Mouse (Mus musculus) limb, embryonic 12.5 days (tissue): ENCODE measurements at regions not wholly inside any gene's neighbourhood (a gene's known extent, or its start where the extent isn't known, plus 50 kb on each side); places are given as distances from the start of the nearest gene placed in this dataset.

Source experiments
- ATAC-seq: fragments of 200-750 bp; cut with Nextera tagmentation; 2 replicates; pipeline ENCODE4 v1.8.0; 2017; ENCODE audit warnings: low read depth, moderate TSS enrichment; ENCODE audit not compliant: insufficient number of reproducible peaks, insufficient read depth, low FRiP score, low TSS enrichment
- H3K27ac ChIP-seq: fragments of 300-500 bp; sonication (generic); 2 replicates; pipeline ENCODE4 v1.5.1; 2016; ENCODE audit warnings: mild to moderate bottlenecking, moderate library complexity
- H3K27me3 ChIP-seq: fragments of 300-500 bp; sonication (generic); 2 replicates; pipeline ENCODE4 v1.6.1; 2016; ENCODE audit warnings: mild to moderate bottlenecking, moderate library complexity
- H3K36me3 ChIP-seq: fragments of 300-500 bp; sonication (generic); 2 replicates; pipeline ENCODE4 v1.6.1; 2016; ENCODE audit warnings: mild to moderate bottlenecking, moderate library complexity
- H3K4me1 ChIP-seq: fragments of 300-500 bp; sonication (generic); replicated peaks from 2 replicates; pipeline ENCODE4 v1.6.1; 2016
- H3K4me2 ChIP-seq: fragments of 300-500 bp; sonication (generic); 2 replicates; pipeline ENCODE4 v1.6.1; 2016; ENCODE audit warnings: mild to moderate bottlenecking, moderate library complexity
- H3K4me3 ChIP-seq: fragments of 300-500 bp; sonication (generic); replicated peaks from 2 replicates; pipeline ENCODE4 v1.5.1; 2016; ENCODE audit warnings: mild to moderate bottlenecking
- H3K9ac ChIP-seq: fragments of 300-500 bp; sonication (generic); replicated peaks from 2 replicates; pipeline ENCODE4 v1.6.1; 2016; ENCODE audit warnings: mild to moderate bottlenecking, moderate library complexity
- H3K9me3 ChIP-seq: fragments of 300-500 bp; sonication (generic); 2 replicates; pipeline ENCODE4 v1.6.1; 2016; ENCODE audit warnings: mild to moderate bottlenecking, moderate library complexity
- WGBS: fragments of 180-500 bp; shearing (Covaris S2); methylation state at CpG from one replicate; pipeline ENCODE4 v1.1.7; 2016; 5-methylcytosine and 5-hydroxymethylcytosine counted together

DNA sequence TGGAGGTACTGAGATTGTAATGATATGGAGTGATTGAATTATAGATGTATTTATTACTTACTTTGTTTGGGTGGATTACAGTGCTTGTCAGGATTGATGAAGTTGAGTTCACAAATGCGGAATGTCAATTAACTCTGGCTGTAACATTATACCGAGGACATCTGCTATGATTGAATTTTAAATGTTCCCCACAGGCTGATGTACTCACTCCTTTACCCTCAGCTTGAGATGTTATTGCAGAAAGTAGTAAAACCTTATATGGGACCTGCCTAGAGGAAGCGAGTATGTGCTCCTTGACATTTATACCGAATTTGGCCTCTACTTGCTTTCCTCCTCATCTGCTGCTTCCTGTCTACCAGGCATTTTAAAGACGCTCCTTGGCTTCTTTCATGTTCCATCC is 288.3 kb downstream of the Cdh11 start:
- H3K4me3 ChIP-seq, result no peak overlapping the region
- no peak overlapping the region for H3K27ac ChIP-seq
- no peaks in the 10 kb centered on the region for H3K36me3 ChIP-seq
- no peaks in the 10 kb centered on the region for H3K27me3 ChIP-seq
- no peak for ATAC-seq
- no peak overlapping the region for H3K9ac ChIP-seq
- no peaks in the 10 kb centered on the region for H3K9me3 ChIP-seq
- H3K4me2 ChIP-seq, result no peak overlapping the region
- peaks cover 17% of the 10 kb centered on the region for H3K4me1 ChIP-seq
- 53% methylated on average over 5 of the region's 5 CpGs for WGBS

- Histone ChIP-seq H3K9ac (no peak overlapping the region), H3K4me2 (no peak overlapping the region), H3K36me3 (no peaks in the 10 kb centered on the region), H3K9me3 (no peaks in the 10 kb centered on the region), H3K4me1 (peaks cover 17% of the 10 kb centered on the region), H3K4me3 (no peak overlapping the region), H3K27ac (no peak overlapping the region), H3K27me3 (no peaks in the 10 kb centered on the region)
- ATAC-seq, result no peak
Observed at GRCm38 (mm10) chr8:102496698-102497097, 288.7 kb downstream of the Cdh11 start.

DNA sequence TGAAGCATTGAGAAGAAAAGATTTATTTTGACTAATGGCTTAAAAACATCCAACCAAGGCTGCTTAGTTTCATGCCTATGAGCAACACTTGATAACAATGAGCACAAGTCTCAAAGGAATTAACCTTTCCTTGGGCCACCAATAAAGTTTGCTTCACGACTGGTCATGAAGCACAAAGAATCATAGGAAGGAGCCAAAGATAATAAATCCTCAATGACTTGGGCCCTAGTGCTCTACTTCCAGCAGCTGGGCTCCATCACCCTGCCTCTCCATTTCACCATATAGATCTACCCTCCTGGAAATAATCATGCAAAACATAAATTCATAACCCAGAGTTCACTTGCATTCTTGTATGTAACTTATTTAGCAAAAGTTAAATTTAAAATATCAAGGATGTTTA is 289.4 kb downstream of the Cdh11 start:
- H3K9me3 ChIP-seq, result no peaks in the 10 kb centered on the region
- H3K9ac ChIP-seq, result no peak overlapping the region
- WGBS, result 24% methylated on average over 1 of the region's 1 CpGs
- peaks cover 17% of the 10 kb centered on the region for H3K4me1 ChIP-seq
- H3K4me2 ChIP-seq, result no peak overlapping the region
- no peaks in the 10 kb centered on the region for H3K36me3 ChIP-seq
- no peak overlapping the region for H3K4me3 ChIP-seq
- no peaks in the 10 kb centered on the region for H3K27me3 ChIP-seq
- no peak for ATAC-seq
- no peak overlapping the region for H3K27ac ChIP-seq

- Histone ChIP-seq H3K27ac (no peak overlapping the region), H3K4me1 (no peaks in the 10 kb centered on the region), H3K4me3 (no peak overlapping the region), H3K9me3 (no peaks in the 10 kb centered on the region), H3K4me2 (no peak overlapping the region), H3K27me3 (no peaks in the 10 kb centered on the region), H3K36me3 (no peaks in the 10 kb centered on the region), H3K9ac (no peak overlapping the region)
- ATAC-seq, result no peak
Observed at GRCm38 (mm10) chr8:102491015-102491414, 294.4 kb downstream of the Cdh11 start.

DNA sequence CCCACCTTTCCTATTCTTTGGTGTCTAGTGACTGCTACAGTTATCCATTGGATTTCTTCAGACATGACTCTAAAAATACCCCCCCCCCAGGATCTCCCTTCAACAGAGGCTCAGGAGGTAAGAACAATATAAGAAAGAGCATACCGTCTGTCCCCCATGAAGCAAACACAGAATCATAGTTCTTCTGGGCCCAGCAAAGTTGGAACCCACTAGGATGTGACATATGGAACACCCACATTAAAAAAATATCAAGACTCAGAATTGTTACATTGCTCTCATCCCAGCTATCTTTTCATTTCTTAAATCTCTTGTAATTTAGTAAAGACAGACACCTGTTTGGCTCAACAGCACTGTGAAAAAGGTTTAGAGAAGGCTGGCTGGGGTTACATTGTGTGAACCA is 297.2 kb downstream of the Cdh11 start:
- no peak overlapping the region for H3K4me2 ChIP-seq
- ATAC-seq, result no peak

DNA sequence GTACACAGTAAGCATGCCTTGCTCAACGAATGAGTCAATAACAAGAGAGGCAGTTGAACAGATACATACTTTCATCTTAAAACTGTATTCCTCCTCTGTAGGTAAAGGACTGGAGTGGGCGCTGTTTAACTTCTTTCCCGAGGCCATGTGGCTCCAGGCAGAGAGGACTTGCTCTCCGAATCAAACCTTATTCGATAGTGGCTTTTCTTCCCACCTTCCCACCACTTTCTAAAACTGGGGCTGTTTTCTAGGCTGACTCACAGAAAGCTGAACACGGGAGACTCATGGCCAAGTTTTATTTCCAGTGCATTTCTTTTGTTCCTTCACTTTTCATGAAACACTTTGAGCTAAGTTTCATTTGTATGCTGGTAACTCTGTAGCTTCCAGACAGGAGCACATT is 297.6 kb downstream of the Cdh11 start:
- Histone ChIP-seq H3K36me3 (no peaks in the 10 kb centered on the region), H3K9ac (no peak overlapping the region), H3K4me1 (no peaks in the 10 kb centered on the region), H3K27ac (no peak overlapping the region), H3K27me3 (no peaks in the 10 kb centered on the region), H3K4me3 (no peak overlapping the region), H3K4me2 (no peak overlapping the region), H3K9me3 (no peaks in the 10 kb centered on the region)
- 85% methylated on average over 6 of the region's 6 CpGs for WGBS
- no peak for ATAC-seq

More for the DNA sequence above, 297.2 kb downstream of the Cdh11 start:
- Histone ChIP-seq H3K9me3 (no peaks in the 10 kb centered on the region), H3K36me3 (no peaks in the 10 kb centered on the region), H3K4me1 (no peaks in the 10 kb centered on the region), H3K27ac (no peak overlapping the region), H3K9ac (no peak overlapping the region), H3K4me3 (no peak overlapping the region), H3K27me3 (no peaks in the 10 kb centered on the region)
- 96% methylated on average over 1 of the region's 1 CpGs for WGBS

GRCm38 (mm10) chr8:102475166-102475802 is 310.2 kb downstream of the Cdh11 start:
- Histone ChIP-seq H3K4me2 (no peak overlapping the region), H3K4me1 (no peaks in the 10 kb centered on the region), H3K9me3 (no peaks in the 10 kb centered on the region), H3K27me3 (no peaks in the 10 kb centered on the region), H3K4me3 (no peak overlapping the region), H3K36me3 (no peaks in the 10 kb centered on the region), H3K9ac (no peak overlapping the region), H3K27ac (no peak overlapping the region)
- 95% methylated on average over 12 of the region's 12 CpGs for WGBS
- no peak for ATAC-seq

DNA sequence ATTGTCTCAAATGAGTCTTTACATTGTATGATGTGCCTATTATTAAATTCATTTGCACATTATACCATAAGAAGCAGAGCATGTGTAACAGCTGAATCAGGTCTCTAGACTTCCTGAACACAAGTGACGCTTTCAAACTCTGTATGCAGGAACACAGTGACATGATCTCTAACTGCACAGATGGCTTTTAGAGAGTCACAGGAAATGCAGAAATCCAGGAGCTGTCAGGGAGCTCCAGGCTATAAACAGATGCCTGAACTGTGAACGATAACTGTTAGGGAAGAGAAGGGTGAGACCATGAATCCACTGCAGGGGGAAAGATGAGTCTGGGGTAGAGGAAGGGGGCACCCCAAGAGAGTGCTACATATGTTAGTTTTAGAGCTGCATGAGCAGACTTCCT is 311.2 kb downstream of the Cdh11 start:
- Histone ChIP-seq H3K9me3 (no peaks in the 10 kb centered on the region), H3K9ac (no peak overlapping the region), H3K27ac (no peak overlapping the region), H3K27me3 (no peaks in the 10 kb centered on the region), H3K4me2 (no peak overlapping the region), H3K4me3 (no peak overlapping the region), H3K4me1 (no peaks in the 10 kb centered on the region), H3K36me3 (no peaks in the 10 kb centered on the region)
- no peak for ATAC-seq
- 63% methylated on average over 2 of the region's 2 CpGs for WGBS

DNA sequence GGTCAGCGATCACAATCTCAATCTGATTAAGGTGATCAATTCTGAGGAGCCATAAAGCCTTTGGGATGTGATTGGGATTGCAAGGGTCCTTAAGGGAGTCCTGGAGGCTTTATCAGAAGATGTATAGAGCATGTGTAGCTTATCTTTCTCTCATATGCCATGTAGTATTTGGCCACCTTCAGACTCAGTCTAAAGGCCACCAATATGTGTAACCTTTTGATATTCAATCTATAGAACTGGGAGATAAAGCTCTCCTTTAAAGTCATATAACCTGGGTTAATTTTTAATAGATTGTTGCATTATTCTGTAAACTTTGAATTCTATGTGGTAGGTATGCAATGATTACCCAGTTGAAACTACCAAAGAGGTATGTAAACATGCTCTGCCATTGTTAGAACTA is 314.1 kb downstream of the Cdh11 start:
- Histone ChIP-seq H3K9me3 (no peaks in the 10 kb centered on the region), H3K4me3 (no peak overlapping the region), H3K4me1 (no peaks in the 10 kb centered on the region), H3K27me3 (no peaks in the 10 kb centered on the region), H3K4me2 (no peak overlapping the region), H3K9ac (no peak overlapping the region), H3K36me3 (no peaks in the 10 kb centered on the region), H3K27ac (no peak overlapping the region)
- WGBS, result 100% methylated on average over 1 of the region's 1 CpGs
- ATAC-seq, result no peak

- no peak overlapping the region for H3K9ac ChIP-seq
- H3K36me3 ChIP-seq, result no peaks in the 10 kb centered on the region
- no peak overlapping the region for H3K27ac ChIP-seq
- H3K4me1 ChIP-seq, result no peaks in the 10 kb centered on the region
- H3K27me3 ChIP-seq, result no peaks in the 10 kb centered on the region
- no peak for ATAC-seq
- whole genome bisulfite sequencing, result 86% methylated on average over 2 of the region's 2 CpGs
- H3K4me2 ChIP-seq, result no peak overlapping the region
- no peak overlapping the region for H3K4me3 ChIP-seq
- H3K9me3 ChIP-seq, result no peaks in the 10 kb centered on the region
Observed at GRCm38 (mm10) chr8:102462601-102463000, 322.8 kb downstream of the Cdh11 start.

- ATAC-seq, result no peak
- Histone ChIP-seq H3K9ac (no peak overlapping the region), H3K9me3 (no peaks in the 10 kb centered on the region), H3K4me2 (no peak overlapping the region), H3K27me3 (no peaks in the 10 kb centered on the region), H3K4me3 (no peak overlapping the region), H3K4me1 (no peaks in the 10 kb centered on the region), H3K27ac (no peak overlapping the region), H3K36me3 (no peaks in the 10 kb centered on the region)
- 89% methylated on average over 4 of the region's 4 CpGs for WGBS
Observed at GRCm38 (mm10) chr8:102443006-102443405, 342.4 kb downstream of the Cdh11 start.

GRCm38 (mm10) chr8:102421828-102422227 is 363.6 kb downstream of the Cdh11 start:
- Histone ChIP-seq H3K9me3 (no peaks in the 10 kb centered on the region), H3K4me3 (no peak overlapping the region), H3K27ac (no peak overlapping the region), H3K36me3 (no peaks in the 10 kb centered on the region), H3K4me2 (no peak overlapping the region), H3K4me1 (no peaks in the 10 kb centered on the region), H3K9ac (no peak overlapping the region), H3K27me3 (no peaks in the 10 kb centered on the region)
- WGBS, result 52% methylated on average over 2 of the region's 2 CpGs
- ATAC-seq, result no peak
